Mouse (Mus musculus): Measurements from ENCODE around the gene 2610301B20Rik.

DNA sequence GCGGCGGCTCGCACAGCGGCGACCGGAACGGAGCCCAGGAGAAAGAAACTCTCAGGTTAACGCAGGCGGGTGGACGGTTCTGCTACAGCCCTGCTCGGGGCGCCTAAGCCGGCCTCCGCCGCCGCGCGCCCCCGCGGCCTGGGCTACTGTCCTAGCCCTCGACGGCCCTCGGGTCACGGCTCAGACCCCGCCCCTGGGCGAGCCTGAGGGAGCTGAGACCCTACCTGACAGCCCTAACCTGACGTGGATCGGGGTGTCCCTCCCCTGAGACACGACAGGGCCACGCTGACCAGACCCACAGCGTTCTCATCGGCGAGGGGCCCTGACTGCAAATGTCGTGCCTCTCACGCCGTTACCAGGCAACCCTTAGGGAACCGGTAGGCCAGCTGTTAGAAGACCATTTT lies 422 bp downstream of the 2610301B20Rik start:
- TF ChIP-seq GATA1 (IDR thresholded peaks at IDR 0.05; ENCODE audit: low read length) (no peak), TAL1 (IDR thresholded peaks at IDR 0.05; ENCODE audit: low read length) (no peak)
